Mouse (Mus musculus) stomach, embryonic 15.5 days (tissue): ENCODE results near the gene Hddc3. TPM values are rescaled to one million over a fixed set of nuclear protein-coding genes. Genes with fewer than 3 reads are reported as not detected.

Experiments
- ATAC-seq: fragments of 200-750 bp; cut with Nextera tagmentation; 2 replicates; pipeline ENCODE4 v1.8.0; 2017; ENCODE audit warnings: low read depth, moderate number of reproducible peaks, moderate TSS enrichment; ENCODE audit not compliant: insufficient read depth, low FRiP score
- H3K27ac ChIP-seq: fragments of 300-500 bp; sonication (generic); 2 replicates; pipeline ENCODE4 v1.5.1; 2015; ENCODE audit warnings: mild to moderate bottlenecking, inconsistent platforms
- H3K27me3 ChIP-seq: fragments of 300-500 bp; sonication (generic); replicated peaks from 2 replicates; pipeline ENCODE4 v1.6.1; 2015; ENCODE audit warnings: inconsistent platforms
- H3K36me3 ChIP-seq: fragments of 300-500 bp; sonication (generic); 2 replicates; pipeline ENCODE4 v1.6.1; 2015; ENCODE audit warnings: inconsistent platforms
- H3K4me1 ChIP-seq: fragments of 300-500 bp; sonication (generic); 2 replicates; pipeline ENCODE4 v1.6.1; 2015; ENCODE audit warnings: inconsistent platforms
- H3K4me2 ChIP-seq: fragments of 300-500 bp; sonication (generic); 2 replicates; pipeline ENCODE4 v1.6.1; 2015; ENCODE audit warnings: mild to moderate bottlenecking, inconsistent platforms
- H3K4me3 ChIP-seq: fragments of 300-500 bp; sonication (generic); replicated peaks from 2 replicates; pipeline ENCODE4 v1.5.1; 2015; ENCODE audit warnings: inconsistent platforms
- H3K9ac ChIP-seq: fragments of 300-500 bp; sonication (generic); 2 replicates; pipeline ENCODE4 v1.6.1; 2015; ENCODE audit warnings: inconsistent platforms
- H3K9me3 ChIP-seq: fragments of 300-500 bp; sonication (generic); 2 replicates; pipeline ENCODE4 v1.6.1; 2016; ENCODE audit warnings: inconsistent platforms
- WGBS: fragments of 180-500 bp; shearing (Covaris S2); methylation state at CpG from one replicate; pipeline ENCODE4 v1.1.7; 2015; 5-methylcytosine and 5-hydroxymethylcytosine counted together
- polyA plus RNA-seq: library from polyadenylated mRNA; unstranded; fragments of >200 nt; fragmentation: Nextera tagmentation; extraction: Ambion mirVana; gene quantifications from 2 replicates; pipeline ENCODE4 v1.2.1, GENCODE M21; 2015

Hddc3 gene
- polyA plus RNA-seq, 1 experiment from 2014 or later: 16.4 TPM

- peaks cover 50% of the 10 kb centered on the region for H3K36me3 ChIP-seq
- no peaks in the 10 kb centered on the region for H3K9me3 ChIP-seq
- H3K27ac ChIP-seq: no peak overlapping the region
- H3K4me2 ChIP-seq: no peak overlapping the region
- H3K27me3 ChIP-seq: no peaks in the 10 kb centered on the region
- H3K4me1 ChIP-seq: no peaks in the 10 kb centered on the region
- H3K9ac ChIP-seq: no peak overlapping the region
- H3K4me3 ChIP-seq: no peak overlapping the region
- WGBS: 72% methylated on average over 8 of the region's 8 CpGs
- no peak for ATAC-seq
These were observed 14.3 kb downstream of the Hddc3 start for GRCm38 (mm10) chr7:80357156-80357555.

GRCm38 (mm10) chr7:80358039-80358438 is 15.1 kb downstream of the Hddc3 start:
- peaks cover 55% of the 10 kb centered on the region for H3K36me3 ChIP-seq
- H3K4me1 ChIP-seq: no peaks in the 10 kb centered on the region
- ATAC-seq: no peak
- H3K9ac ChIP-seq: no peak overlapping the region
- no peaks in the 10 kb centered on the region for H3K9me3 ChIP-seq
- WGBS: 80% methylated on average over 4 of the region's 4 CpGs
- H3K4me3 ChIP-seq: no peak overlapping the region
- no peaks in the 10 kb centered on the region for H3K27me3 ChIP-seq
- no peak overlapping the region for H3K4me2 ChIP-seq
- H3K27ac ChIP-seq: no peak overlapping the region

DNA sequence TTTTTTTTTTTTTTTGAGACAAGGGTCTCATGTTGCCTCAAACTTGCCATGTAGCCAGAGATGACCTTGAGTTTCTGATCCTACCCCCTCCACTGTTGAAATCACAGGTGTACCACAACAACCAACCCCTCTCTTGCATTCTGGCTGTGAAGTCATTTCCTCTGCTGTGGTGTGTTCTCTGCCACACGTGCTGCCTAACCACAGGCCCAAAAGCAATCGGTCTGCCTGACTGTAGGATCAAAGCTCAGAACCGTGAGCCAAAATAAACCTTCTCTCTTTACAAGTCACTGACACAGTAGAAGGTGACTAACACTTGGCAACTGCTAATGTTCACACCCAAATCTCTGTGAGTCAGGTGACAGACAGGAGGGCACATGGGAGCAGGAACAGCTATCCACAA is 17.5 kb downstream of the Hddc3 start:
- Histone ChIP-seq H3K4me1 (no peaks in the 10 kb centered on the region), H3K27ac (no peak overlapping the region), H3K27me3 (no peaks in the 10 kb centered on the region), H3K4me2 (no peak overlapping the region), H3K9me3 (no peaks in the 10 kb centered on the region), H3K36me3 (peaks cover 57% of the 10 kb centered on the region), H3K9ac (no peak overlapping the region), H3K4me3 (no peak overlapping the region)
- no peak for ATAC-seq
- WGBS: 58% methylated on average over 3 of the region's 3 CpGs

DNA sequence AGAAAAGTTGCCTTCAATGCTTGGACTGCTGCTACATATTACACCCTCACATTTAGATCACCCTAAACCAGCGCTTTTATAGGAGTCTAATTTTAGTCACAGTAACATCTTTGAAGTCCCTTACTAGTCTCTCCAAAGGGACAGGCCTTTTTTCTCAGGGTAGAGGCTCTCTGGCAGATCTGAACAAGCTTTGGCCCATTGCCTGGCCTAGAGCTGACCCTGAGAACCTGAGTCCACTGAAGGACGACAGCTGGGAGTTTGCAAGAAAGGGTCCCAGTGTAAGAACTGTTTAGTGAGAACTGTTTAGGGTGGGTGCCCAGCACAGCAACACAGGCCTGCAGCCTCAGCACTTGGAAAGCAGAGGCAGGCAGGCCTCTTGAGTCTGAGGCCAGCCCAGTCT is 22.9 kb downstream of the Hddc3 start:
- no peak overlapping the region for H3K4me2 ChIP-seq
- no peak overlapping the region for H3K9ac ChIP-seq
- no peak overlapping the region for H3K4me3 ChIP-seq
- H3K4me1 ChIP-seq: peaks cover 11% of the 10 kb centered on the region
- ATAC-seq: no peak
- H3K27ac ChIP-seq: no peak overlapping the region
- peaks cover 48% of the 10 kb centered on the region for H3K36me3 ChIP-seq
- no peaks in the 10 kb centered on the region for H3K9me3 ChIP-seq
- no peaks in the 10 kb centered on the region for H3K27me3 ChIP-seq
- WGBS: 66% methylated on average over 2 of the region's 2 CpGs

DNA sequence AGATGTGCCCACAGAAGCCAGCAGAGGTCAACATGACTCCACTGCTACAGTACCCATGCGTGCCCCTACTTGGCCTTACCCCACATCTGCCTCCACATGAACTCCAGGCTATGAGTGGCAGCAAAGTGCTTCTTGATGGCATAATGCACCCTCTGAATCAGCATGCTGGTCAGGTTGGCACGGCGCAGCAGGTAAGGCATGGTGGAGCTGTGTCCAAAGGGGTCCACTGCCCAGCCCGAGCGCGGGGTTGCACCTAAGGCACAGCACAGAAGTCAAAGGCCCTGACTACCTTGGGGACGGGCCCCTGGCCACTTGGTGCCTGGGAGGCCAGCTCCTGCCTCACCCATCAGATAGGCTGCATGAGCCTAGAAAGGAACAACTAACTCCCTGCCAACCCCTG is 24.3 kb downstream of the Hddc3 start:
- Histone ChIP-seq H3K4me1 (peaks cover 11% of the 10 kb centered on the region), H3K4me3 (no peak overlapping the region), H3K27ac (no peak overlapping the region), H3K9ac (no peak overlapping the region), H3K4me2 (no peak overlapping the region), H3K36me3 (peaks cover 38% of the 10 kb centered on the region), H3K9me3 (no peaks in the 10 kb centered on the region), H3K27me3 (no peaks in the 10 kb centered on the region)
- WGBS: 91% methylated on average over 7 of the region's 7 CpGs
- ATAC-seq: no peak

- peaks cover 30% of the 10 kb centered on the region for H3K36me3 ChIP-seq
- H3K27ac ChIP-seq: no peak overlapping the region
- WGBS: 86% methylated on average over 9 of the region's 9 CpGs
- peaks cover 11% of the 10 kb centered on the region for H3K4me1 ChIP-seq
- no peak overlapping the region for H3K9ac ChIP-seq
- no peaks in the 10 kb centered on the region for H3K27me3 ChIP-seq
- H3K4me3 ChIP-seq: no peak overlapping the region
- H3K9me3 ChIP-seq: no peaks in the 10 kb centered on the region
- no peak for ATAC-seq
- no peak overlapping the region for H3K4me2 ChIP-seq
These were observed 25.1 kb downstream of the Hddc3 start for GRCm38 (mm10) chr7:80368009-80368408.

DNA sequence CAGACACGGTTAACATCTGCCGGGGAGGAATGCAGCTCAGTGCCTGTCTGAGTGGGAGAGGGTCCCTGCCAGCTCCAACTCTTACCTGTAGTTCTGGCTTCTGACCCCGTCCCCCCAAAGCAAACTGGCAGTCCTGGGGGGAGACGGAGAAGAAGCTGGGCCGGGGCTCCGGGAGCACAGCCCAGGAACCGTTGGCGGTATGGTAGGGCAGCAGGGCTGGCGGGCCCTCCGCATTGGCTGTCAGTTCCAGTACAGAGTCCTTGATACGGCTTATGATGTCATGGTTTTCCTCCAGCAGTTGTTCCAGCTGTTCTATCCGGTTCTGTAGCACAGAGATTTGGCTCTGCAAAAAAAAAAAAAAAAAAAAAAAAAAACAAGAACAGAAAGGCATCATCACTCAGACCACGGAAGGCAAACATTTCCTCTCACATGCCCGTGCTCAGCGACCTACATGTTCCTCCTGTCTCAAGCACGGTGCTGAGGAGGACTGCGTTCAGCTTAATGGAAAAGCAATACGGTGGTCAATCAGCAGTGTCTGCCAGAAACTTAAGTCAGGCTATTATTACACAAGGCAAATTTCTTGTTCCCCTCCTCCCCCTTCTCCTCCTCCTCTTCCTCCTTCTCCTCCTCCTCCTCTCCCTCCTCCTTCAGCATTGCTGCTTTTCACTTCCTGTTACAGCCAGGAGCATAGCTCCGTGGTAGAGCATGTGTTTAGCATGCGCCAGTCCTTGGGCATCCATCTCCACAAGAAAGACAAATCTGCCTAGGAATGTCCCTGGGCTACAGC is 25.9 kb downstream of the Hddc3 start:
- H3K9ac ChIP-seq: no peak overlapping the region
- H3K36me3 ChIP-seq: peaks cover 23% of the 10 kb centered on the region
- H3K4me1 ChIP-seq: peaks cover 11% of the 10 kb centered on the region
- H3K27ac ChIP-seq: no peak overlapping the region
- H3K4me3 ChIP-seq: no peak overlapping the region
- no peaks in the 10 kb centered on the region for H3K27me3 ChIP-seq
- ATAC-seq: no peak
- no peaks in the 10 kb centered on the region for H3K9me3 ChIP-seq
- 65% methylated on average over 20 of the region's 20 CpGs for WGBS
- peak overlapping the region; percentile 80; the same call in 1 of the 2 replicates for H3K4me2 ChIP-seq

GRCm38 (mm10) chr7:80369461-80369860 is 26.6 kb downstream of the Hddc3 start:
- Histone ChIP-seq H3K4me3 (no peak overlapping the region), H3K27ac (peak overlapping the region; percentile 35; the same call in 1 of the 2 replicates), H3K9ac (no peak overlapping the region), H3K36me3 (peaks cover 23% of the 10 kb centered on the region), H3K9me3 (no peaks in the 10 kb centered on the region), H3K27me3 (no peaks in the 10 kb centered on the region), H3K4me2 (peak overlapping the region; percentile 80; the same call in 1 of the 2 replicates), H3K4me1 (peaks cover 11% of the 10 kb centered on the region)
- WGBS: 58% methylated on average over 5 of the region's 5 CpGs
- no peak for ATAC-seq

DNA sequence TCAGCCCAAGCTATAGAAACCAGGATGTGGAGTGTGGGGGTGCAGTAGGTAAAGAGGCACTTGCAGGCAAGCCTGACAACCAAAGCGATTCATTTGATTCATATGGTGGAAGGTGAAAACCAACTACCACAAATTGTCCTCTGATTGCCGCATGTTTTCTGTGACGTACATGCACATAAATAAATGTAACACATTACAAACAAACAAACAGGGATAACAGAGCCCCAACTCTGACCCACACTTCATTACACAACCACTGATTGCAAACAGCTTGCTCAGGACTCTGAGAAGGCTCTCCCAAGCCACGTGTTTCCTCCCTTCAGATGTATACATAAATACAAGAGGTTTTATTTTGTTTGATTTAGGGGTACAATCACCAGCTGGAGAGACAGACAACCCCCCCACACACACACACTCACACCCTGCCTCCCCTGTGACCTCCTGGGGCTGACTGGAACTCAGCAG is 27.1 kb downstream of the Hddc3 start:
- peak overlapping the region; percentile 76 for H3K27ac ChIP-seq
- peaks cover 11% of the 10 kb centered on the region for H3K4me1 ChIP-seq
- H3K27me3 ChIP-seq: no peaks in the 10 kb centered on the region
- 29% methylated on average over 4 of the region's 4 CpGs for WGBS
- peak overlapping the region; percentile 64; the same call in 1 of the 2 replicates for H3K9ac ChIP-seq
- peaks cover 20% of the 10 kb centered on the region for H3K36me3 ChIP-seq
- no peak for ATAC-seq
- no peaks in the 10 kb centered on the region for H3K9me3 ChIP-seq
- H3K4me2 ChIP-seq: peak overlapping the region; percentile 80
- H3K4me3 ChIP-seq: peak overlapping the region; percentile 88

GRCm38 (mm10) chr7:80370649-80371040 is 27.7 kb downstream of the Hddc3 start:
- H3K4me1 ChIP-seq: peaks cover 11% of the 10 kb centered on the region
- peak overlapping the region; percentile 76 for H3K27ac ChIP-seq
- peak; percentile 28; the same call in 1 of the 2 replicates for ATAC-seq
- H3K9me3 ChIP-seq: no peaks in the 10 kb centered on the region
- H3K27me3 ChIP-seq: no peaks in the 10 kb centered on the region
- under 1% methylated on average over 28 of the region's 31 CpGs for WGBS
- peak overlapping the region; percentile 88 for H3K4me3 ChIP-seq
- peaks cover 19% of the 10 kb centered on the region for H3K36me3 ChIP-seq
- peak overlapping the region; percentile 80 for H3K4me2 ChIP-seq
- H3K9ac ChIP-seq: peak overlapping the region; percentile 64

GRCm38 (mm10) chr7:80371041-80371751 is 28.3 kb downstream of the Hddc3 start, which contains the start of gene Man2a2:
Gene Man2a2, minus strand, starts transcription at chr7:80371375.
- Histone ChIP-seq H3K4me2 (peak within 1 kb of the TSS; percentile 80), H3K4me3 (peak within 1 kb of the TSS; percentile 88), H3K36me3 (peaks cover 17% of the 10 kb centered on the region), H3K27me3 (no peaks in the 10 kb centered on the region), H3K9ac (peak within 1 kb of the TSS; percentile 64), H3K27ac (peak within 1 kb of the TSS; percentile 76), H3K4me1 (peaks cover 11% of the 10 kb centered on the region), H3K9me3 (no peaks in the 10 kb centered on the region)
- peak; percentile 70 for ATAC-seq
- 1% methylated on average over 47 of the region's 86 CpGs for WGBS

GRCm38 (mm10) chr7:80372166-80372565 is 29.3 kb downstream of the Hddc3 start:
- H3K4me3 ChIP-seq: no peak overlapping the region
- no peak overlapping the region for H3K27ac ChIP-seq
- H3K9me3 ChIP-seq: no peaks in the 10 kb centered on the region
- 68% methylated on average over 3 of the region's 3 CpGs for WGBS
- H3K4me2 ChIP-seq: no peak overlapping the region
- H3K4me1 ChIP-seq: peaks cover 11% of the 10 kb centered on the region
- no peak for ATAC-seq
- H3K9ac ChIP-seq: no peak overlapping the region
- H3K36me3 ChIP-seq: peaks cover 12% of the 10 kb centered on the region
- no peaks in the 10 kb centered on the region for H3K27me3 ChIP-seq
